Mouse (Mus musculus) activated CD4-positive, CD25-positive, alpha-beta regulatory T cell (primary cell): ENCODE measurements around the gene Anapc7. TPM values are rescaled to one million over a fixed set of nuclear protein-coding genes. Genes with fewer than 3 reads are reported as not detected.

ENCODE experiments used
- polyA plus RNA-seq, 2 experiments: library from polyadenylated mRNA; unstranded; fragments of 100-300 nt; shearing (Covaris generic); gene quantifications; one replicate each; pipeline ENCODE4 v1.2.1; 2017

The Anapc7 gene
- 10 to 100 TPM; 29.9 to 32.8 TPM for polyA plus RNA-seq

GRCm38 (mm10) chr5:122421271-122422068, at the start of gene Anapc7:
TSS of gene Anapc7 (plus strand) at chr5:122421693.

GRCm38 (mm10) chr5:122372192-122372769, 49.2 kb upstream of the Anapc7 start, which contains the start of gene Fam216a:
TSS of gene Fam216a (minus strand) at chr5:122372364.

GRCm38 (mm10) chr5:122391786-122392180, 29.7 kb upstream of the Anapc7 start, which contains the start of gene Arpc3:
TSS of gene Arpc3 (plus strand) at chr5:122391878.

Other genes starting within 250 kb of the Anapc7 start
- gene Hvcn1, start 214.9 kb upstream of the Anapc7 start, polyA plus RNA-seq: 100 to 1,000 TPM in 1 of 2 experiments, 10 to 100 TPM in 1; 81.3 to 100 TPM
- gene Tctn1, start 157.2 kb upstream of the Anapc7 start, polyA plus RNA-seq: 1 to 10 TPM in 1 of 2 experiments, under 1 TPM in 1; 0.75 to 2.0 TPM
- gene Pptc7, start 137.3 kb upstream of the Anapc7 start, polyA plus RNA-seq: 10 to 100 TPM; 39.2 to 64.9 TPM
- 1 to 10 TPM; 3.2 to 7.6 TPM for gene Rad9b, start 67.5 kb upstream of the Anapc7 start, polyA plus RNA-seq
- gene Vps29, start 67.3 kb upstream of the Anapc7 start, polyA plus RNA-seq: 100 to 1,000 TPM; 156 to 173 TPM
- 10 to 100 TPM; 55.7 to 82.3 TPM for gene Gpn3, start 49.8 kb upstream of the Anapc7 start, polyA plus RNA-seq
- gene Fam216a, start 49.3 kb upstream of the Anapc7 start, polyA plus RNA-seq: 10 to 100 TPM; 26.3 to 29.5 TPM
- 100 to 1,000 TPM; 563 to 659 TPM for gene Arpc3, start 29.8 kb upstream of the Anapc7 start, polyA plus RNA-seq
- 10 to 100 TPM; 59.4 to 91.0 TPM for gene Atp2a2, start 80.5 kb downstream of the Anapc7 start, polyA plus RNA-seq
- 1 to 10 TPM; 2.0 to 2.7 TPM for gene Ift81, start 192.8 kb downstream of the Anapc7 start, polyA plus RNA-seq
- gene P2rx7, start 222.2 kb downstream of the Anapc7 start, polyA plus RNA-seq: 10 to 100 TPM; 93.6 to 96.0 TPM